Mouse (Mus musculus): ENCODE data around the gene Carnmt1.
A peak's percentile ranks its signal among the peaks of the same experiment; 100 is the strongest.

Gene Carnmt1

DNA sequence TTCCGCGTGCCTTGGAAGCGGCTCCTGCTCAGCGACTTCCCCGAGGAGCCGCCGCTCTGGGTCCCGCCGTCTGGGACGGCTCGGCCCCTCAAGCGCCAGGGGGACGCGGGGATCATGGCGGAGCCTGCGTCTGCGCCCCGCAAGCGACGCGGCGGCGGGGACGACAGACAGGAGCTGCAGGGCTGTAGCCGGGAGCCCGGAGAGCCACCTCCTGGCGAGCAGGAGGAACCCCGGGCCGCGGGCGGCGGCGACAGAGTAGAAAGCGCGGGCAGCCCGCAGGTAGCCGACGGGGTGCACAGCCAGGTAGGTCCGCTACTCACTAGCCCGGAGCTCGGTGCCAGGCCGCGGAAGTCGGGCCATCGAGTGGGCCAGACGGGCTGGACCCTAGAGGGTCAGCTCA lies 42.8 kb downstream of the Carnmt1 start:
- DNase-seq (ENCODE audit: low spot score) = peak; percentile 52

DNA sequence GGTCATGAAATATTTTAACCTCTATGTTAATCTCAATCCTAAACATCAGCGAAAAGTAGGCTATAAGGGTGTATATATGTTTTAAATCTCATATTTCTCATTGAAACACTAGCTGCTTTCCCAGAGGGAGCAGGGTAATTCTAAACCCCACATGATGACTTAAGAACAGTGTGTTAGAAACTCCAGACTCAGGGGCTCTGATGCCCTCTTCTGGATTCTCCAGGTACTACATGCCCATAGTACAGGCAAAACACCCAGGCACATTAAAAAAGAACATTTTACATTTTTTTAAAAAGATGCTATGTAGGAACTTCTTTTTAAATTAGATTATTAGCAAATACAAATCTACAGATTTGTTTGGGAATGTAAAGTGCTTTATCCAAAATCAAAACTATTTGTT lies 45.8 kb downstream of the Carnmt1 start:
- peak; percentile 85 for DNase-seq (ENCODE audit: low spot score)

DNA sequence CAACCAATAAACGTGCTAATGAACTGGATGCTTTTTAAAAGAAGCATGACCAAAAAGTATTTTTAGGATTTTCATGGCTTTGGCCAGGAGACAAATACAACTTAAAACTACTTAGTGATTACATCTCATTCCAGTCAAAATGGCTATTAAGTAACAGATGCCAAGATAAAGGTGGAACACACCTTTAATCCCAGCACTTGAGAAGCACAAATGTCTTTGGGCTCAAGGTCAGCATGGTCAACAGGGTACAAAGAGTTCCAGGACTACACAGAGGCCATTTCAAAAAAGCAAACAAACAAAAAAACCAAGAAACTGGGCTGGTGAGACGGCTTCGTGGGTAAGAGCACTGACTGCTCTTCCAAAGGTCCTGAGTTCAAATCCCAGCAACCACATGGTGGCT lies 49.8 kb downstream of the Carnmt1 start:
- DNase-seq (ENCODE audit: low spot score) = no peak

GRCm38 (mm10) chr19:18725186-18725585 lies 54.6 kb downstream of the Carnmt1 start:
- no peak for DNase-seq (ENCODE audit: low spot score)

- DNase-seq (ENCODE audit: low spot score) = no peak
Measured at GRCm38 (mm10) chr19:18730255-18730654, 59.7 kb downstream of the Carnmt1 start.

DNA sequence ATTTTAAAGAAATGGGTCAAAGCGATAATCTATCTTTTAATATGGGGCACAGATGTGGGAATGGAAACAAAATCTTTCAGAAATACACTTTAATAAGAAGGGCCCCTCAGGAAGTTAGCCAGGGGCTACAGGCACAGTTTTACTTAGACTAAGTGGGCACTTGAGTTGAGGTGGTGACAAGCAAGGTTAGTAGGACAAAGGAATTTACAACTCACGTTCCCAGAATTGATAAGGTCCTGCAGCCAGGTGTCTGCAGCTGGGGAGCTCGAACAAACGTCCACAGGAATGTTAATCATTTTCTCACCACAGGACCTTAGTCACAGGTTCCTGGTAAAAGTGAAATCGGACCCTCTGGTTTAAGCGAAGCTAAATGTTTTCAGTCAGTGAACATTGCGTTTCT lies 60.5 kb downstream of the Carnmt1 start:
- DNase-seq (ENCODE audit: low spot score) = no peak

- DNase-seq (ENCODE audit: low spot score) = no peak
Measured at GRCm38 (mm10) chr19:18735901-18736300, 65.3 kb downstream of the Carnmt1 start.

DNA sequence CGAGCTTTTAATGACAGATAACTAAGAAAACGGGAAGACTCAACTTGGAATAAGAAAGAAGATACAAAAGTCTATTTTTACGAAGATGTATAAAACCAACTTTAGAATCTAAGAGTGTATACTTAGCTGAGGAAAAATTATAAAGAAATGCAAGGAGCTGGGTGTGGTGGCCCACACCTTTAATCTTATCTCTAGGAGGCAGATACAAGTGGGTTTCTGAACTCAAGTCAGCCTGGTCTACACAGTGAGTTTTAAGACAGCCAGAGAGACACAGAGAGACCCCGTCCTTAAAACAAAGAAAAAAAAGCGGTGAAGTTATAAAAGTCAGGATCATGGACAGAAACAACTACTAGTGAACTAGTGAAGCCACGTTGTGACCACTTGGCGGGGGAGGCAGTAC lies 68.6 kb downstream of the Carnmt1 start:
- no peak for DNase-seq (ENCODE audit: low spot score)

- no peak for DNase-seq (ENCODE audit: low spot score)
Measured at GRCm38 (mm10) chr19:18743946-18744345, 73.4 kb downstream of the Carnmt1 start.

DNA sequence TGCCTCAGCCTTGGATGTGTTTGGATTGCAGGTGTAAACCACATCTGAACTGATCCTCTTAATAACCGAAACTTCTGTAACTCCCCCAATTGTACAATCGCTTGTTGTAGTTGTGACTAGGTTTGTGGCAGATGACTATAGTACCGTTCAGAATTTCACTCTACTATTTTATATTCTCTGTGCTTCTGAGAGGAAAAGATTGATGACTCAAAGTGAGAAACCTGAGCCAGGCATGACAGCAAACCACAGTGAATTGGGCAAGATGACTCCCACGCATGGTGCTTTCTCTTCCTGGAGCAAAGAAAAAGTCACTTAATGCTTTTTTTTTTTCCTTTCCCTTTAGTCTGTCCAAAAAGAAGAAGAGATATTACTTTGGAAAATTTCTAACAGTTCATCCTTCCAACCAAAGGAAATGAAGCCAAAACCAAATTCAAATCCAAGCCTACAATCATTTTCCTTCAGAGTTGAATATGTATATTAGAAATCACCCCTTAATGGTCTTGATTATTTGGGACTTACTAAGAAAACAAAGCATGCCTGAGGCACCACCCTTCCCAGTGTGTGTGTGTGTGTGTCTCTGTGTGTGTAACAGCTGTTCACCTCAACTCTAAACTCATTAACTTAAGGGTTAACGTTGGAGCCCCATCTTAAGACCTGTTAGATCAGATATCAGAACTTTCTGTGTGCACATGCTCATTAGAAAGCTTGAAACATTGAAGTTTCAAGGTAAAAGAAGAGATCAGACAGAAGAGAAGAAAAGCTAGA lies 76.2 kb downstream of the Carnmt1 start:
- peak; percentile 27 for DNase-seq (ENCODE audit: low spot score)

DNA sequence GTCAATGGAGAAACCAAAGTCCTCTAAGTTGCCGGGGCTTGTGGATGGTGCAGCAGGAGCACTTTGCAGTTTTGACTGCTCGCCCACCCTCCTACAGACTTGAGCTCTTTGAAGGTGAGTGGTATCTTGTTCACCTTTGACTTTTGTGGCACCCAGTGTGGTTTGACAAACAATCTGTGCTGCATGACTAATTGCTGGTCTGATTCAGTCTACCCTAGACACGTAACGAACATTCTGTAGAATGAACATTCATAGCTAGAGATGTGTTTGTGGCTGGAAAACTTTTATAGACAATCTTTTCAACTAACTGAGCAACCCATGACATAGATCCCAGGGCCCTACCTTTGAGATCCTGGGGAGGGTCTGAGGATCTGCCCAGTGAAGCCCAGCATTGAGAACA lies 76.8 kb downstream of the Carnmt1 start:
- DNase-seq (ENCODE audit: low spot score) = no peak

DNA sequence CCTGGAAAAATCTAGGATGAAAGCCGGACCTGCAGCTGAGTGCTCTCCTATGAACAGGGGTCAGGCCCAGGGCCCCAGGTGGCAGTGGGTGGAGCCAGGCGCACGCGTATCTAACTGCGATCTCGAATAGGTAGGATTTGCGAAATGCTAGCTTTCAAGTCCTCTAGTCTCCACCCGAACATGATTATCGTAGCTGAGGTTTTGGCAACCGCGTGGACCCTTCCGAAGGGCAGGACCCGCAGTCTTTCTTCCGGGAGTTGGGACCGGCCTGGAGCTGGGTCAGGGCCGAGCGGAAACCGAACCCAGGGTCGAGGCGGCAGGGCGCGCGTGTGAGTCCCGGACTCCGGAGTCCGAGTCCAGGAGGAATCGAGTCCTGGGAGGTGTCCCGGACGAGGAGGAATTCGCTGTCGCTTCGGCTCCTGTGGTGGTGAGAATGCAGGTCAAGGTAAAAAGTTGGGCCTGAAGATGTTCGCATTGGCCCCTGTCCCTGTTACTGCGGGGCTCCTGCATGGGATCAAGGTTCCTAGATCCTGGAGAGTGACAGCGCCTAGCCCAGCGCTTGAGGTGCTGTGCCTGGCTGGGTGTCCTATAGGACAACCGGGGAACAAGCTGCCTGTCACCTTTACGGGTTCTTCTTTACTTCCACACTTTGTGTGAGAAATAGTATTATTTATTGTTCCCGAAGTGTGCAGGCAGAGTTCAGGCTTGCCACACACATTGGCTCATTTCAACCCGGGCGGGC lies 79.2 kb downstream of the Carnmt1 start, which contains the start of gene Trpm6:
Gene Trpm6 (plus strand): TSS at position 386 of the 742 bp plus-strand sequence.
- no peak for DNase-seq (ENCODE audit: low spot score)
